Mouse (Mus musculus) granulocyte monocyte progenitor cell, adult 5-6 weeks (primary cell): Measurements from ENCODE around the gene Bpifb5. TPM values are rescaled to one million over a fixed set of nuclear protein-coding genes. Genes with fewer than 3 reads are reported as not detected.
"Not testable (repeated sequence)": the region's sequence is repeated elsewhere in the genome, so short reads cannot be mapped to it uniquely, and the experiment has no call there.

Source experiments
- ATAC-seq: replicated peaks from 2 replicates; pipeline ENCODE4 v1.8.0; 2016; ENCODE audit warnings: mild to moderate bottlenecking, moderate TSS enrichment, inconsistent platforms; ENCODE audit not compliant: poor library complexity, severe bottlenecking
- total RNA-seq, 2 experiments: library from RNA; stranded (forward) in 1 of 2; stranded (reverse) in 1 of 2; fragments of 200-712, 200-1000 nt in 1 of 2; fragments of >200 nt in 1 of 2; fragmentation: Nextera tagmentation in 1 of 2; gene quantifications; 2 replicates each; pipeline ENCODE4 v1.2.3; 2014 to 2017

Bpifb5 gene
- total RNA-seq (2014; fragmentation: Nextera tagmentation) (not detected in 2 replicates), total RNA-seq (2017) (2.0 TPM in 1 of 2 replicates, not detected in the other)

DNA sequence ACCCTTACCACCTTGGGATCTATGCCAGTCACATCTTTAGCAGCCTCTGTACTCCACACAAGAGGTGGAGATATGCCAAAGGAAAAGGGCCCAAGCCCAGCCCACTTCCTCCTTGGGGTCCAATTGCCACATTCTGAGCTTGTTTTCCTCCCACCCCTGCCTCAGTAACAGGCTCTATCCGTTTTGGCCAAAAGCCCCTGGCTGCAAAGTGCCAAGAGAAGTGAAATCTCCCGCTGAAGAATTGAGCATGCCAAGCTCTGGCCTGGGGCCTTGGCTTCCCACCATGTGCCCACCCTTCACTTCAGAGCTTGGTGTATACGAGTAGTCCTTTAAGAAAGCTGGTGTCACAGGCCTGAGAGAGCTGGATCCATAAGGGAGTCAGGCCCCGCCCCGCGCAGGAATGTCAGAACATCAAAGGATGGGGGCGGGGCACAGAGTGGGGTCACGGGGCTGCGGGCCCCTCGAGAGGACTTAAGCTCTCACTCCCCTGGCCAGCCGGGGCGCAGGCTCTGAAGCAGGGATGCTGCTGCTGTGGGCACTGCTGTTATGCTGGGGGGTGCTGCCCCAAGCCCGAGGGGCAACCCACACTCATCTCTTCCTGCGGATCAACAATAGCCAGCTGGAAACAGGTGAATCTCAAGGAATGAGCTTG, at the start of gene Bpifb5:
Gene Bpifb5 (plus strand): TSS at position 478 of the 652 bp plus-strand sequence.
- peak; percentile 68 for ATAC-seq

DNA sequence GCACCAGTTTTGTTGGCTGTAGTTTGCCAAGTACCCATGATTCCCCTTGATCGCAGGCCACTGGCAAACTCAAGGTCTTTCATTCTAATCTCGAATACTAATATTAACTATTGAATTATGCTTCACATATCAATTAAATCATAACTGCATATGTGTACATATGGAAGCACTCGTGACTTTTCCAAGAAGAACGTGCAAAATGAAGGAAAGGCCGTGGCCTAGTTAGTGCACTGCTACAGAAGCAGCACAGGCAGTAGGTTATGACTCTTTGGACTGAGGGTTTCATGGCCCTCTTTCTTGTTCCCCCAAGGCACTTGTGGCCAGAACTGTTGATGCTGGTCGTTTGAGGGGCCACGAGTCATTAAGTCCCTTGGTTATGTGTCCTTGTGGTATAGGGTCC, 41.6 kb upstream of the Bpifb5 start:
- ATAC-seq: not testable (repeated sequence)

DNA sequence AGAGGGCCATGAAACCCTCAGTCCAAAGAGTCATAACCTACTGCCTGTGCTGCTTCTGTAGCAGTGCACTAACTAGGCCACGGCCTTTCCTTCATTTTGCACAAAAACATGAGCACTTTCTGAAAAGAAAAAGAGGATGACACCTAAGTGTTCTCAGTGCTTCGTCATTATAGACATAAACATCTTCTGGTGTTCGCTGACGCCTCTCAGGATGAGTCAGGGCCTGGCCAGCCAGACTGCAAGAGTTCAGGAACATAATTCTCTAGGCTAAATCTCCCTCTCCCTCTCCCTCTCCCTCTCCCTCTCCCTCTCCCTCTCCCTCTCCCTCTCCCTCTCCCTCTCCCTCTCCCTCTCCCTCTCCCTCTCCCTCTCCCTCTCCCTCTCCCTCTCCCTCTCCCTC, 40.5 kb upstream of the Bpifb5 start:
- ATAC-seq: not testable (repeated sequence)

DNA sequence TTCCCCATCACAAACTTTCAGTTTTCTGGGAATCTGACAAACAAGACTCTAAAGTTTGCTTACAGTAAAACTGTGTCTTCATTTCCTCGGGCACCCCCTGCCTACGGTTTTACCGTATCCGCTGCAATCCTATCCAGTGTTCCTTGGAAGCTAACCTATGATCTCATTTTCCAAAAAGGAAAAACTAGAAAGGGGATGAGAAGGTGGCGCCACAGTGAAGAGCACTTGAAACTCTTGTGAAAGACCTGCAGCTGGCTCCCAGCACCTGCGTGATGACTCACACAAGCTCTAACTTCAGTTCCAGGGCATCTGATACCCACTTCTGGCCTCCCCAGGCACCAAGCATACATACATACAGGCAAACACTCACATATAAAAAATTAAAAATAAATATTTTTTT, 38.2 kb upstream of the Bpifb5 start:
- no peak for ATAC-seq

DNA sequence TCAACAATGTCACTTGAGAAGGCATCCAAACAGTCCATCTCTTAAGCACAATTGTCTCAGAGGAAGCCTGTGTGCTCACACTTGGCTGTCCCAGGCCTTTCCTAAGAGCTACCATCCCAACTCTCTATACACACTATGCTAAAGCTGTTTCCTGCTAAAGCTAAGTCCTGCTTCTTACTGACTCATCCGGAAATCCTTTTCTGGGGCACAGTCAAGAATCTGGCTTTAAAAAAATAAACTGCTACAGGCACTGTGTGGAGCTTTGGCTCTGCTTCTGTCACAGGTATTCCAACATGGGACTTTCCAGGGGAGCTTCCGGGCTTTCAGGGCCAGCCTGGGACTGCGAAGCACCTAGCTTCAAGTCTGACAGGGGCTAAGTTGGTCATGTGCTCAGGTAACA, 37.8 kb upstream of the Bpifb5 start:
- ATAC-seq: no peak

DNA sequence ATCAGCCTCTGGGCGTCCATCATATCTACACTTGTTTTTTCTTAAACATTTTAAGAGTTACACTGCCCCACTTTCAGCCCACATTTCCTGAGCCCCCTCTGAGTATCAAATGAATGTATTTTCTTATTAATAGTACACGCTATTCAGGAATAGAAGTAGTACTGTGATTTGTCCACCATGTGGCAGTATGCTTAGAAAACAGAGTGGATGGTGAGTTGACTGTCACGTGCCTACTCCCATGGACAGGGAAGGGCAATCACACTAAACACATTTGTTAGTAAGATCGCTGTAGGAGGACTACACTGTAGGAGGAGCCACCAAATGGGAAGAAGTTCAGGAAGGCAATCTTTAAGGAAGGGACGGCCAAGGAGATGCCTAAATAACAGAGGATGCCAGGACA, 36.1 kb upstream of the Bpifb5 start:
- peak; percentile 84 for ATAC-seq

DNA sequence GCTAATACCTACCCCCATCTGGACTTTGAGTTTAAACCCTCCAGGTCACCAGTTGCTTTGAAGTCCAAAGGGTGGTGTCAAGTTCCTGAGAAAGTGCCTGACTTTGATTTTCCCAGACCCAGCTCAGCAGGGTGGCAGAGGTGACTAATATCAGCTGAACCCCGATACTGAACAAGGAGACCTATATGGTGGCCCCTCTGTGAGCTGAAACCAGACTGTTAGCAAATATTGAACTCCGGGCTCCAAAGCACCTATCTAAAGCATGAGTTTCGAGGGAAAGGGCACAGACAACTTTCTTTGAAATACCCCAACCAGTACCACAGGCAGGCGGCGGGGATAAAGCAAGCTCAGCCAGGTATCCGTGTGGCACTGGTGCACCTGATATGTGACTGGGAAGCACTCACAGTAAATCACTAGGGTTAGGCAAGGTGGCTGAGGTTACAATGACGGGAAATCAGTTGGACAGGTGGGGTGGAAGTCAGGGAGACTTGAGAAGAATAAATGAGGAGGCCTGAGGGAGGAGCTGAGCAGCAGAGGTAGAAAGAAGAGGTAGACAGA, 33.6 kb upstream of the Bpifb5 start:
- no peak for ATAC-seq

DNA sequence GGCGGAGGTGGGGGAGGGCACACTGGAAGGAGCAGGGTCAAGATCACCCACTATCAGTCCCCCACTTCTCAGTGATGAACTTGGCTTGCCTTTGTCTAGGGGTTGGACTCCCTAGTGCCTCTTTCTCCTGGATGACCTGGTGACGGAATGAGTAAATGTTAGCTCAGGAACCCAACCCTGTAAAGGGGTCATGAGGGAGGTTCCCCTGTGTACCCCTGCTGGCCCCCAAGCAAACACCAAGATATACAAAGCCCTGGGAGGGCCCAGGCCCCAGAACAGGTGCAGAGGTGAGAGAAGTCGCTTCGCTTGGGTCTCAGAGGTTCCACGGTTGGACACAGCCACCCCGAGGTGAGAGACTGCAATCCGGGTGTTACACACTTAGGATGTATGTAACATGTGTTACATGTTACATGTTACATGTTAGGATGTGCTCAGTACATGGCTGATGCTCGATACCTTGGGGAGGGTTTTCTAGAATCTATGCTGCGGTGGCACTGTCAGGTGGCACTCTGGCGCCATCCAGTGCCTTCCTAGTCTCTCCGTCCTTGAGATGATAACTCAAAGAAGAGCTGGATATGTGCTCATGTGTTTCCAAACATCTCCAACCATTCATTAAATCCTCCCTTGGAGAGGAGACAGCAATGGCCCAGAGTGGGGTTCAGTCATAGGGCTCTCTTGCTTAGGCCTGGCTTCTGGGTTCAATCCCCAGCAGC, 32.8 kb upstream of the Bpifb5 start, which contains the start of gene Bpifb1:
Gene Bpifb1 (plus strand): TSS at position 273 of the 713 bp plus-strand sequence.
- ATAC-seq: no peak

DNA sequence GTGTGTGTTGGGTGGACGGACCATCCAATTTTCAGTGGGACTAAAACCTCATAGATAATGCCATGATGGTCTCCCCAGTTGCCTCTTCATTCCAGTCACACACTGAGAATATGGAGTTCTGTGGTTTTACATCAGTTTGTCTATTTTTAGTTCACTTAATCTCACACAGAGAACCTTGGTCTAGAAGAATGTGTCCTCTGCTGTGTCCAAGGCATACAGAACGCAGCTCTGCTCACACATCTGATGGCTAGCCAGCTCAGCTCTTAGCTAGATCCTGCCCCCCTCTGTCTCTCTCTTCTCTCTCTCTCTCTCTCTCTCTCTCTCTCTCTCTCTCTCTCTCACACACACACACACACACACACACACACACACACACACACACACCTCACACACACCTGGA, 31.4 kb upstream of the Bpifb5 start:
- ATAC-seq: no peak

DNA sequence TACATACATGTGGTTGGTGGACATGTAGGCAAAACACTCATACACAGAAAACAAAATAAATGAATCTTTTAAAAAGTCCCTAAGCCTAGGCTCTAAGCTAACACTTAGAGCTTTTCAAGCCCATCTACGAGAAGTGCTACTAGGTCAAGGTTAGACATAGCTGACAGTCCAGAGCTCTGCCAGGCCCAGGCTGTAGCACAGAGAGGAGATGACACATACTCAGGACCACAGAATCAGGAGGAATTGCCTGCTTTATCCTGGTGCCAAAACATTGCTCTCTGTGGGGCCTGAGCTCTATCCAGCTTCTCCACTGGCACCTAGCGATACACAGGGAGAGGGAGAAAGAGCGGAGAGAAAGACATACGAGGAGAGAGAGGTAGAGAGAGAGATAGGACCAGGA, 30.5 kb upstream of the Bpifb5 start:
- no peak for ATAC-seq

DNA sequence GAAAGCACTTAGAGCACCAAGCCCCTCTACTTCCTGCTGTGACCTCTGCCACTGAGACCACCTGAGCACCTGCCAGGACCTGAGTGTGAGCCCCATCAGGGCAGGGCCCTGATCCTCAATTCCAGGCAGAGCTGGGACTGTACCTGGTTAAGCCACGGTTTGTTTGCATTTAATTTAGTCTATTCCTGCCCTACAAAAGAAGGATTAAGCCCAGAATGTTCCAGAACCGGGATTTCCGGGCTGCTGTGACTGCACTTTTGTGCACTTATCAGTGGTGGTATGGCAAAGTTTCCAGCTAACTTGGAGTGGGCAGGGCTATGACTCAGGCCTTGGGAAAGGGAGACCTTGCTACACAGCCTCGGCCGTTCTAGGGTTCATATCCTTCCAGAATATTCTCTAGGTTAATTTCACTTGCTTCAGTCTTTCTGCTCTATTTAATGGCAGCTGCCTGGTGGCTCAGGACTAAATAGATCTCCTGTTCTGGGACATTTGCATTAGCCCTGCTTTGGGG, 29.5 kb upstream of the Bpifb5 start:
- no peak for ATAC-seq

DNA sequence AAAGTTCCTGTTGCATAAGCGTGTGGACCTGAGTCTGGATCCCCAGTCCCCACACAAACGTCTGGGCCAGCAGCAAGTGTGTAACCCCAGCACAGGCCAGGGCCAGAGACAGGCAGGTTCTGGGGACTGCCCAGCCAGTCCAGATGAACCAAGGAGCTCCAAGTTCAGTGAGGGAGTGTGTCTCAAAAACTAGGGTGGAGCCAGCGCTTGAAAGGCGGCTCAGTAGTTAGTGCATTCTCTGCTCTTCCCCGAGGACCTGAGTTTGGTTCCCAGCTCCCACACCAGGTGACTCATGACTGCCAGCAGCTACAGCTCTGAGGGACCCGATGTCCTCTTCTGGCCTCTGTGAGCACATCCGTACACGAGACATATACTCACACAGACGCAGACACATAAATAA, 26.5 kb upstream of the Bpifb5 start:
- ATAC-seq: no peak

DNA sequence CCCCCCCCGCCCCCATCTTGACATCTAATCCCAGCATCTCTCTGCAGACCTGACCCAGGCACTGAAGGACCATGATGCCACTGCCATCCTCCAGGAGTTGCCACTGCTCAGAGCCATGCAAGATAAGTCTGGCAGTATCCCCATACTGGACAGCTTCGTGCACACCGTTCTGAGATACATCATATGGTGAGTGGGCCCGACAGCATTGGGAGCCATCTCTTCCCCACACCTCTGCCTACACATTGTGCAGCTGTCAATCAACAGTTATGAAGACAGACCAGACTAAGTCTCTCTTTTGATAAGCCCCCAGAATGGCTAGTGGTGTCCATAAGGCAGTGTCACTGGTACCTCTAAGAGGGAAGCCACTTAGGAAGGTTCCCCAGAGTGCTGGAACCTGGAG, 18.9 kb upstream of the Bpifb5 start:
- ATAC-seq: no peak

DNA sequence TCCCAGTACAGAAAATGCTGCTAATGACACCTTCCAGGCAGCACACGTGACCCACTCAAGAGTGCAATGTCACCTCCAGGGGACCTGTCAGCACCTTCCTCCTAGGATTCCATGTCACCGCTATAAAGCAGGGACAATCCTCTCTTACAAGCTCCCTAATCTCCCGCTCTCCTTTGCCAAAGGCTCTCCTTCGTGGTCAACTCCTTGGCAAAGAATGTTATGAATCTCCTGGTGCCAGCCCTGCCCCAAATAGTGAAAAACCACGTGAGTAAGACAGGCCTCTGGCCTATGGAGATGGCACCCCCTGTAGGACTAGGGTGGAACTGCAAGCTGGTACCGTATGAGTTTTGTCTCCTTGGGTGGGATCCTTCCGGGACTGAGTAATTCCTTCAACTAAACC, 16.6 kb upstream of the Bpifb5 start:
- peak; percentile 76 for ATAC-seq

DNA sequence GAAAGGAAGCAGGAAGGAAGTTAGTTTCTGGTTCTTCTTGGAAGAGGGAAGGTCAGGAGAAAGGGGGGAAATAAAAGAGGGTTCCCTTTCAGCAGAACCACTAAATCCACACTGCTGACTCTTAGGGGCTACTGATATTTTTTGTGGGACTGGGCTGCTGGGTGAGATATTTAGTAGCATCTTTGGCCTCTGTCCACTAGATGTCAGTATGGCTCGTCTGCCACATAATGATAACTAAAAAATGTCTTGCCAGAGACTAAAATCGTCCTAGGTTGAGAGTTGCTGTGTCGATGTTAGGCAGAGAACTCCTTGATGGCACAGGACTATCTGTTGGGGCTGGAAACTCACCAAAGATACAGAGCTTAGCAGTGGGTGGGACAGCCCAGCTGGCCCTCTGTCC, 14.4 kb upstream of the Bpifb5 start:
- ATAC-seq: peak; percentile 33; the same call in 1 of the 2 replicates

DNA sequence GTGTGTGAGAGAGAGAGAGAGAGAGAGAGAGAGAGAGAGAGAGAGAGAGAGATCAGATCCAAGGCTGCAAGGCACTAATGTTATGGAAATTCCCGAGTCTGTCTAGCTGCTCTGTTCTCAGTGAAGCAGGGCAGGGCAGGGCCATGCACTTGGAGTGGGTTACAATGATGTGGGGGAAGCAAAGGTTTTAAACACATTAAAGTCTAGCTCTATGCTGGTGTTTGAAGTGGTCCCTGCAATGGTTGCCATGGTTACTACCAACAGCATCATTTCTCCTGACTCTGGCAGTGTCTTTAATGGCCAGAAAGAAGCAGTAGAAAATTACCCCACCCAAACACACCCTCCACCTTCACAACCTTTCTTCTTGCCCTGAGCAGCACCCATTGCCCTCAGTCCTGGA, 12.4 kb upstream of the Bpifb5 start:
- no peak for ATAC-seq

DNA sequence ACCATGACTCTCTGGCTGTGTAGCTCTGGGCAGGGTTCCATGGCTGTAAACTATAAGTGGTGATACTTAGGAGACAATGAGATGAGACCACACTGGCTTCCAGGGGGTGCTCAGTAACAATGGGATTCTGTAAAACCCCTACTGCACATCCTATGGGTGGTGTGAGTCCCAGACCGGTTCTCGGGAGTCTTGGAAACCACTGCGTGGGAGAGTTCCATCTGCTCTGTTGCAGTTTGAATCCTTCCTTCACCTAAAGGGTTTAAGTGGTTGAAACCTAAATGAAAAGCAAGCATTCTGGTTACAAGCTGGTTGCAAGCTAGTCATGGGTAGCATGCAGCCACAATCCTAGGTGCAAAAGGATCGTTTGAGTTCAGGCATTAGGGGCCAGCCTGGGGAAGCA, 11.7 kb upstream of the Bpifb5 start:
- ATAC-seq: no peak

DNA sequence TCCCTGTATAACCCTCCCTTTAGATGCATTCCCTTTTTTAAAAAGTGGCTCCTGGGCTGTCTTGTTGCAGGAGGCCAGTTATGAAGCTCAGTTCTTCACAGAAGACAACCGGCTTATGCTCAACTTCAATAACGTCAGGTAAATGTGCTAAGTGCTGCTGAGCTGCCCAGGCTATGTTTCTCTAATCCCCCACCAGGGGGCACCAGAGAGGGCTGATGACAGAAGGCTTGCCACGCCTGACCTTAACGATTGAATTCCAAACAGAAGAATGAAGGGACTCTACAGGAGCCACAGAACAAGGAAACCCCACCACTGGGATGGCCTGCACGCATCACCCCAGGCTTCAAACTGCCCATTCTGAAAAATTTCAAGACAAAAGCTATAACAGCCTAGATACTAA, 8.4 kb upstream of the Bpifb5 start:
- peak; percentile 72 for ATAC-seq

DNA sequence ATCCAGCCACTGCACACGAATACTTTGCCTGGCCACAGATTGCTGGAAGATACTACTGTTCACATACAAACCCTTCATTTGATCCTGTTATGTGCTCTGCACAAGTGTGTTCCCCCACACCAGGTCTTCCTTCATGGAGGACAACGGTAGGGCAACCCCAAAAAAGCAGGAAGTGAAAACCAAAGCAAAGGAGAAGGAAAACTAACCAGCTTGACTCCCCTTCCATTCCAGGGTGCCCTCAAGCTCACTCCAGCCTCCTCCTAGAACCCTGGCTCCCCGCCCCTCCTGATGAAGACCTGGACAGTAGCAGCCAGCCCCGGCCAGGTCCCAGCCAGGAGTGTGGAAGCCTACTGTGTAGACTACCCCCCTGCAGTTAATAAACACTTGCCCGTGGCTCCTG, 3.6 kb upstream of the Bpifb5 start:
- peak; percentile 74 for ATAC-seq

DNA sequence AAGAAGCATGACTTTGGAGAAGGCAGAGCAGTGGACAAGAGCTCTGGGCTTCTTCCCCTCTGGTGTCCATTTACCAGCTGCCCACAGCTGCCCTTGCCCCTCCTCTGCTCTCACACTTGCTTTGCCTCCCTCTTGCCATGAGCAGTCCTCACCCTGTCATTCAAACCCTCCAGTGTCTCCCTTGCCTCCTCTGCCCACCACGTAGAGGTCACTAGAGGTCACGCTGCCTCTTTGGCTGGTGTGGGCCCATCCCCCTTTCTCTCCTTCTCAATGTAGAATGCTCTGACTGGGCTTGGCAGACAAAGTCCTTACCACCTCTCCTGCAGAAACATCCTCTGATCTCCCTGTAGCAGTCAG, 353 bp downstream of the Bpifb5 start:
- ATAC-seq: no peak

DNA sequence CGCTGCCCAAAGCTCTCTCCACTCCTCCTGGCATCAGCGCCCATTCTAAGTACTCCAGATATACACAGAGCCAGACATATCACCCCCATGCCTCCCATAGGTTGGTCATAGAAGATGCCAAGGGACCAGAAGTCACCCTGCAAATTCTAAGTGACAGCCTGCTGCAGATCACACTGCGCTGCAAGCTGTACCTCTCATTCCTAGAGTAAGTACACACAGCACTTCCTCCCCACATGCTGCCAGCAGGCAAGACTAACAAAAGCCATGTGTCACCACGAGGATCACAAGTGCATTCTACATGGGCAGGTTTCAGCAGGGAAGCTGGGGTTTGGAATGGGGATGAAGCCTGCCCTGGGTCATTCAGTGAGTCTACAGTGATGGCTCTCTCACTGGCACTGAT, 3.4 kb downstream of the Bpifb5 start:
- no peak for ATAC-seq

DNA sequence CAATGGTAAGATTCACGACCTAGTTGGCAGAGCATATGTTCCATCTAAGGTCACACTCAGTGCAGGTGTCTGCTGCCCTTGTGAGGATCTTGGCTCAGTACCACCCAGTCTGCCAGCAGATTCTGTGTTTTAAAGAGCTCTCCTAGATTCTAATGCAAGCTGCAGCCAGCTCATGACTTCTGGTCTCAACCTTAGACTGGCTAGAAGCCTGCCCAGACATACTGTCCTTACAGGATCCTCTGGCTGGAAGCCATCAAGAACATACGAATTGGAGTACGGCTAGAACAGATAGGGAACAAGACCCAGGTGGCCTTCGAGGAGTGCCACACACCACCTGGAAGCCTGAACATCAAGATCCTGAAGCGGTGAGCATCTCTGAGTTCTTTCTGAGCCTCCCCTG, 4.3 kb downstream of the Bpifb5 start:
- ATAC-seq: no peak
